Mouse (Mus musculus): ENCODE results near the gene Pla2g15. TPM values are rescaled to one million over a fixed set of nuclear protein-coding genes. Genes with fewer than 3 reads are reported as not detected.

Gene Pla2g15
- polyA plus RNA-seq, 1 experiment = 10.2 TPM

- TF ChIP-seq CTCF (conservative IDR thresholded peaks at IDR 0.05; ENCODE audit: insufficient read depth, insufficient read length, low read depth, low read length) = no peak
- TF ChIP-seq POLR2A (IDR thresholded peaks at IDR 0.05; ENCODE audit: low read depth, low read length) = no peak
- Histone ChIP-seq H3K36me3 (ENCODE audit: control insufficient read depth, insufficient read depth, low read length) (no peaks in the 10 kb centered on the region), H3K27me3 (replicated peaks; ENCODE audit: control insufficient read depth, insufficient read depth, low read length) (no peaks in the 10 kb centered on the region), H3K4me1 (ENCODE audit: control insufficient read depth, insufficient read depth, low read length) (no peaks in the 10 kb centered on the region), H3K4me3 (ENCODE audit: insufficient read depth, low read depth, low read length) (peak within 1 kb of the TSS; percentile 86), H3K27ac (ENCODE audit: insufficient read depth, low read depth, low read length) (no peak within 1 kb of the TSS)
- peak; percentile 82 for DNase-seq
- WGBS = under 1% methylated on average over 53 of the region's 59 CpGs
These were observed 18.3 kb downstream of the Pla2g15 start, which contains the start of gene Slc7a6 for GRCm38 (mm10) chr8:106168356-106169016. Gene Slc7a6, plus strand, starts transcription at chr8:106168857.

- Histone ChIP-seq H3K4me1 (ENCODE audit: control insufficient read depth, insufficient read depth, low read length) (no peaks in the 10 kb centered on the region), H3K27ac (ENCODE audit: insufficient read depth, low read depth, low read length) (no peak overlapping the region), H3K4me3 (ENCODE audit: insufficient read depth, low read depth, low read length) (peak overlapping the region; percentile 86), H3K27me3 (replicated peaks; ENCODE audit: control insufficient read depth, insufficient read depth, low read length) (no peaks in the 10 kb centered on the region), H3K36me3 (ENCODE audit: control insufficient read depth, insufficient read depth, low read length) (no peaks in the 10 kb centered on the region)
- peak; percentile 15 for DNase-seq
- TF ChIP-seq CTCF (conservative IDR thresholded peaks at IDR 0.05; ENCODE audit: insufficient read depth, insufficient read length, low read depth, low read length) = no peak
- 1% methylated on average over 53 of the region's 54 CpGs for WGBS
These were observed 19.1 kb downstream of the Pla2g15 start for GRCm38 (mm10) chr8:106169017-106169933.

GRCm38 (mm10) chr8:106169934-106170480, 19.8 kb downstream of the Pla2g15 start:
- TF ChIP-seq CTCF (conservative IDR thresholded peaks at IDR 0.05; ENCODE audit: insufficient read depth, insufficient read length, low read depth, low read length) (no peak), POLR2A (IDR thresholded peaks at IDR 0.05; ENCODE audit: low read depth, low read length) (no peak)
- WGBS = 23% methylated on average over 6 of the region's 6 CpGs
- DNase-seq = no peak
- H3K27ac ChIP-seq (ENCODE audit: insufficient read depth, low read depth, low read length) = no peak overlapping the region
- no peaks in the 10 kb centered on the region for H3K36me3 ChIP-seq (ENCODE audit: control insufficient read depth, insufficient read depth, low read length)
- no peaks in the 10 kb centered on the region for H3K4me1 ChIP-seq (ENCODE audit: control insufficient read depth, insufficient read depth, low read length)
- no peak overlapping the region for H3K4me3 ChIP-seq (ENCODE audit: insufficient read depth, low read depth, low read length)
- no peaks in the 10 kb centered on the region for H3K27me3 ChIP-seq (replicated peaks; ENCODE audit: control insufficient read depth, insufficient read depth, low read length)

- Histone ChIP-seq H3K27me3 (replicated peaks; ENCODE audit: control insufficient read depth, insufficient read depth, low read length) (no peaks in the 10 kb centered on the region), H3K27ac (ENCODE audit: insufficient read depth, low read depth, low read length) (no peak overlapping the region), H3K36me3 (ENCODE audit: control insufficient read depth, insufficient read depth, low read length) (no peaks in the 10 kb centered on the region), H3K4me1 (ENCODE audit: control insufficient read depth, insufficient read depth, low read length) (no peaks in the 10 kb centered on the region), H3K4me3 (ENCODE audit: insufficient read depth, low read depth, low read length) (no peak overlapping the region)
- 88% methylated on average over 3 of the region's 3 CpGs for WGBS
- TF ChIP-seq CTCF (conservative IDR thresholded peaks at IDR 0.05; ENCODE audit: insufficient read depth, insufficient read length, low read depth, low read length) (no peak), POLR2A (IDR thresholded peaks at IDR 0.05; ENCODE audit: low read depth, low read length) (no peak)
- no peak for DNase-seq
These were observed 23.4 kb downstream of the Pla2g15 start for GRCm38 (mm10) chr8:106173566-106173965.

- Histone ChIP-seq H3K27me3 (replicated peaks; ENCODE audit: control insufficient read depth, insufficient read depth, low read length) (no peaks in the 10 kb centered on the region), H3K36me3 (ENCODE audit: control insufficient read depth, insufficient read depth, low read length) (no peaks in the 10 kb centered on the region), H3K4me3 (ENCODE audit: insufficient read depth, low read depth, low read length) (no peak overlapping the region), H3K4me1 (ENCODE audit: control insufficient read depth, insufficient read depth, low read length) (no peaks in the 10 kb centered on the region), H3K27ac (ENCODE audit: insufficient read depth, low read depth, low read length) (no peak overlapping the region)
- TF ChIP-seq CTCF (conservative IDR thresholded peaks at IDR 0.05; ENCODE audit: insufficient read depth, insufficient read length, low read depth, low read length) (no peak), POLR2A (IDR thresholded peaks at IDR 0.05; ENCODE audit: low read depth, low read length) (no peak)
- 39% methylated on average over 1 of the region's 1 CpGs for WGBS
- DNase-seq = peak; percentile 13
These were observed 26.7 kb downstream of the Pla2g15 start for GRCm38 (mm10) chr8:106176891-106177290.

GRCm38 (mm10) chr8:106177594-106177993, 27.4 kb downstream of the Pla2g15 start:
- H3K27me3 ChIP-seq (replicated peaks; ENCODE audit: control insufficient read depth, insufficient read depth, low read length) = no peaks in the 10 kb centered on the region
- TF ChIP-seq CTCF (conservative IDR thresholded peaks at IDR 0.05; ENCODE audit: insufficient read depth, insufficient read length, low read depth, low read length) (no peak), POLR2A (IDR thresholded peaks at IDR 0.05; ENCODE audit: low read depth, low read length) (no peak)
- no peaks in the 10 kb centered on the region for H3K4me1 ChIP-seq (ENCODE audit: control insufficient read depth, insufficient read depth, low read length)
- no peak overlapping the region for H3K4me3 ChIP-seq (ENCODE audit: insufficient read depth, low read depth, low read length)
- no peak for DNase-seq
- WGBS = 69% methylated on average over 1 of the region's 1 CpGs
- no peaks in the 10 kb centered on the region for H3K36me3 ChIP-seq (ENCODE audit: control insufficient read depth, insufficient read depth, low read length)
- H3K27ac ChIP-seq (ENCODE audit: insufficient read depth, low read depth, low read length) = no peak overlapping the region

- no peaks in the 10 kb centered on the region for H3K4me1 ChIP-seq (ENCODE audit: control insufficient read depth, insufficient read depth, low read length)
These were observed 28.2 kb downstream of the Pla2g15 start for GRCm38 (mm10) chr8:106178428-106178827.

More at GRCm38 (mm10) chr8:106178428-106178827, 28.2 kb downstream of the Pla2g15 start:
- H3K27me3 ChIP-seq (replicated peaks; ENCODE audit: control insufficient read depth, insufficient read depth, low read length) = no peaks in the 10 kb centered on the region
- no peak overlapping the region for H3K4me3 ChIP-seq (ENCODE audit: insufficient read depth, low read depth, low read length)
- DNase-seq = no peak
- WGBS = 80% methylated on average over 2 of the region's 2 CpGs
- H3K27ac ChIP-seq (ENCODE audit: insufficient read depth, low read depth, low read length) = no peak overlapping the region
- TF ChIP-seq CTCF (conservative IDR thresholded peaks at IDR 0.05; ENCODE audit: insufficient read depth, insufficient read length, low read depth, low read length) (no peak), POLR2A (IDR thresholded peaks at IDR 0.05; ENCODE audit: low read depth, low read length) (no peak)
- no peaks in the 10 kb centered on the region for H3K36me3 ChIP-seq (ENCODE audit: control insufficient read depth, insufficient read depth, low read length)
